Mouse (Mus musculus) liver, embryonic 12.5 days (tissue): Measurements from ENCODE around the gene Atf6. TPM values are rescaled to one million over a fixed set of nuclear protein-coding genes. Genes with fewer than 3 reads are reported as not detected.

Source experiments
- ATAC-seq: fragments of 200-750 bp; cut with Nextera tagmentation; 2 replicates; pipeline ENCODE4 v1.8.0; 2017; ENCODE audit warnings: moderate number of reproducible peaks, mild to moderate bottlenecking, moderate library complexity
- H3K27ac ChIP-seq: fragments of 300-500 bp; sonication (generic); 2 replicates; pipeline ENCODE4 v1.5.1; 2016; ENCODE audit warnings: mild to moderate bottlenecking
- H3K27me3 ChIP-seq: fragments of 300-500 bp; sonication (generic); replicated peaks from 2 replicates; pipeline ENCODE4 v1.6.1; 2016; ENCODE audit warnings: mild to moderate bottlenecking, moderate library complexity
- H3K36me3 ChIP-seq: fragments of 300-500 bp; sonication (generic); 2 replicates; pipeline ENCODE4 v1.6.1; 2016; ENCODE audit warnings: mild to moderate bottlenecking, moderate library complexity
- H3K4me1 ChIP-seq: fragments of 300-500 bp; sonication (generic); 2 replicates; pipeline ENCODE4 v1.6.1; 2016
- H3K4me2 ChIP-seq: fragments of 300-500 bp; sonication (generic); 2 replicates; pipeline ENCODE4 v1.6.1; 2016; ENCODE audit warnings: mild to moderate bottlenecking, moderate library complexity
- H3K4me3 ChIP-seq: fragments of 300-500 bp; sonication (generic); 2 replicates; pipeline ENCODE4 v1.5.1; 2016; ENCODE audit warnings: mild to moderate bottlenecking, moderate library complexity
- H3K9ac ChIP-seq: fragments of 300-500 bp; sonication (generic); 2 replicates; pipeline ENCODE4 v1.6.1; 2016; ENCODE audit warnings: mild to moderate bottlenecking, moderate library complexity
- H3K9me3 ChIP-seq: fragments of 300-500 bp; sonication (generic); replicated peaks from 2 replicates; pipeline ENCODE4 v1.6.1; 2016; ENCODE audit warnings: mild to moderate bottlenecking, moderate library complexity
- WGBS: fragments of 180-500 bp; shearing (Covaris S2); methylation state at CpG from one replicate; pipeline ENCODE4 v1.1.7; 2016; ENCODE audit not compliant: insufficient replicate concordance; 5-methylcytosine and 5-hydroxymethylcytosine counted together
- polyA plus RNA-seq: library from polyadenylated mRNA; unstranded; fragments of >200 nt; fragmentation: Nextera tagmentation; extraction: Ambion mirVana; gene quantifications from 2 replicates; pipeline ENCODE4 v1.2.1, GENCODE M21; 2016

Gene Atf6
- polyA plus RNA-seq, 1 experiment from 2014 or later: 9.6 TPM

DNA sequence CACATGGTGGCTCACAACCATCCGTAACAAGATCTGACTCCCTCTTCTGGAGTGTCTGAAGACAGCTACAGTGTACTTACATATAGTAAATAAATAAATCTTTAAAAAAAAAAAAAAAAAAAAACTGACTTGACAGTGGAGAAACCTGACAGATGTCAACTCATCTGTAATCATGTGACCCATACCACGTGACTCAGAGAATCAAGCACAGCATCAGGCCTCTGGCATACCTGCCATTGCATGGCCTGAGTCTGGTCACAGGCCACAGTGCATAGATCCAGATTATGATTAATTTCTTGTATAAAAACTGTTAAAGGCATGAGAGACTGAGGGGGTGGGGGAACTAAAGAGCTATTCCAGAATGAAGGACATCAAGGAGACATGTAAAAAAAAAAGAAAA is 8.7 kb downstream of the Atf6 start:
- Histone ChIP-seq H3K4me3 (no peak overlapping the region), H3K9me3 (no peaks in the 10 kb centered on the region), H3K36me3 (peaks cover 9% of the 10 kb centered on the region; the same call in 1 of the 2 replicates), H3K4me2 (no peak overlapping the region), H3K4me1 (peaks cover 94% of the 10 kb centered on the region), H3K9ac (no peak overlapping the region), H3K27me3 (no peaks in the 10 kb centered on the region), H3K27ac (no peak overlapping the region)
- WGBS: 88% methylated on average over 2 of the region's 2 CpGs
- ATAC-seq: no peak

DNA sequence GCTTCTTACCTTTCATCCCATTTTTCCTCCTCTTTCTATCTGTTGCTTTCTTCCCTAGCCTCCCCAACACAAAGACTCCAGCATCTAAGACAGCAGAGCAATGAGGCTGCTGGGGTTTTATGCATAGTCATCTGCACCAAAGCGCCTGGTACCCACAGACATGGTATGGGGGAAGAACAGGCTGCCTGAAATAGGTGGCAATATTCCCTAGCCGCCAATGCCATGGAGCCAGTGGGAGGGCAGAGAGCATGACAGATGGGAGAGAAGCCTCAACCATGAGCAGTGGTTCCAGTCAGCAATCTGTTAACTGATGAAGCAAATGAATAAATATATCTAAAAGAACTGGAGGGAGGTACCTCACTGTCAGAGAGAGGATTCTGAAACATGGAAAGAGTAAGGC is 10.2 kb downstream of the Atf6 start:
- peaks cover 19% of the 10 kb centered on the region for H3K36me3 ChIP-seq
- 68% methylated on average over 2 of the region's 2 CpGs for WGBS
- H3K4me2 ChIP-seq: no peak overlapping the region
- ATAC-seq: no peak
- H3K9ac ChIP-seq: no peak overlapping the region
- no peak overlapping the region for H3K4me3 ChIP-seq
- H3K9me3 ChIP-seq: no peaks in the 10 kb centered on the region
- H3K4me1 ChIP-seq: peaks cover 89% of the 10 kb centered on the region
- no peaks in the 10 kb centered on the region for H3K27me3 ChIP-seq
- peak overlapping the region; percentile 51; the same call in 1 of the 2 replicates for H3K27ac ChIP-seq

DNA sequence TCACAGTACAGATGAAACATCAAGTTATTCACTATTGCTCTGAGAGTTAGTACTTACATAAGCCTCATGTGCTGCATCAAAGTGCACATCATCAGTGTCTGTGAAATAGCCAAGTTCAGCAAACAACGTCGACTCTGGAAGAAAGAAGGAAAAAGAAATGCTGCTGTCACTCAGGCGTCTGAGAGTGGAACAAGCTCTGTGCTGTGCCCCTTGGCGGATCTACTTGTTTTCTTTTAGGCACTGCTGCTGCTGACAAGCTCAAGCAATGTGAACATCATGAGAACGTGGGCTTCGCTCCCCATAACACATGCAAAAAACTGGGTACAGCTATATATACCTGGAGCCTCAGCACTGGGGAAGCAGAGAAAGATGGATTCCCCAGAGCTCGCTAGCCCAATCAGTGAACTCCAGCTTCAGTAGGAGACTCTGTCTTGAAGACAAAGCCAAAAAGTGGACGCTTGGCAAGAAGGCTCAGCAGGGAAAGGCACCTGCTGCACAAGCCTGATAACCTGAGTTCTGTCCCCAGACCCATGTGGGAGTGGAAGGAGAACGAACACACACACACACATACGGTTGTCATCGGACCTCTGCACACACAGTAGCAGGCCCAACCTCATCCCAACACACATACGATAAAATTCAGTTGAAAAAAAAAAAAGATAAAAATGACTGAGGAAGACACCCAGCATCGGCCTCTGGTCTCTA is 12.4 kb downstream of the Atf6 start:
- ATAC-seq: peak; percentile 95

DNA sequence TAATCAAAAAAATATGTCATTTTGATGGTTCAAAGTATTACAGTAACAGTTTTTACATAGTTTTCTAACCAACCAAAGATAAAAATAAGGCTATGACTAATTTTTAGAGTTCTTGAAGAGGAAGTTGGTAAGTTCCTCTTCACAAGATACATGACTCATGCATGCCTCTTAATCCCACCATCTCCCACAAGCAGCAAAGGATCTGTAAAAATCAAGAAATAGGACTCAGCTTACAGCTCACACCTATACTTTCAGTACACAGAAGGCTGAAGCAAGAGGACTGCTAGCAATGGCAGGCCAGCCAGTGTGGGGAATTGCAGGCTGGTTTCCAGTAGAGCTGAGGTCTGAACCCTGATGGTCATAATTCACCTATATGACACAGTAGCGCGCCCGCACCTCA is 14.0 kb downstream of the Atf6 start:
- no peak for ATAC-seq
- Histone ChIP-seq H3K9me3 (no peaks in the 10 kb centered on the region), H3K4me3 (no peak overlapping the region), H3K27me3 (no peaks in the 10 kb centered on the region), H3K9ac (no peak overlapping the region), H3K27ac (peak overlapping the region; percentile 86), H3K4me2 (peak overlapping the region; percentile 53), H3K4me1 (peaks cover 85% of the 10 kb centered on the region), H3K36me3 (peaks cover 48% of the 10 kb centered on the region)
- WGBS: 82% methylated on average over 3 of the region's 3 CpGs

More for the DNA sequence above, 12.4 kb downstream of the Atf6 start:
- Histone ChIP-seq H3K9ac (peak overlapping the region; percentile 19; the same call in 1 of the 2 replicates), H3K27ac (peak overlapping the region; percentile 86), H3K9me3 (no peaks in the 10 kb centered on the region), H3K36me3 (peaks cover 35% of the 10 kb centered on the region), H3K4me3 (peak overlapping the region; percentile 22), H3K27me3 (no peaks in the 10 kb centered on the region), H3K4me2 (peak overlapping the region; percentile 53), H3K4me1 (peaks cover 88% of the 10 kb centered on the region)
- 45% methylated on average over 13 of the region's 13 CpGs for WGBS

DNA sequence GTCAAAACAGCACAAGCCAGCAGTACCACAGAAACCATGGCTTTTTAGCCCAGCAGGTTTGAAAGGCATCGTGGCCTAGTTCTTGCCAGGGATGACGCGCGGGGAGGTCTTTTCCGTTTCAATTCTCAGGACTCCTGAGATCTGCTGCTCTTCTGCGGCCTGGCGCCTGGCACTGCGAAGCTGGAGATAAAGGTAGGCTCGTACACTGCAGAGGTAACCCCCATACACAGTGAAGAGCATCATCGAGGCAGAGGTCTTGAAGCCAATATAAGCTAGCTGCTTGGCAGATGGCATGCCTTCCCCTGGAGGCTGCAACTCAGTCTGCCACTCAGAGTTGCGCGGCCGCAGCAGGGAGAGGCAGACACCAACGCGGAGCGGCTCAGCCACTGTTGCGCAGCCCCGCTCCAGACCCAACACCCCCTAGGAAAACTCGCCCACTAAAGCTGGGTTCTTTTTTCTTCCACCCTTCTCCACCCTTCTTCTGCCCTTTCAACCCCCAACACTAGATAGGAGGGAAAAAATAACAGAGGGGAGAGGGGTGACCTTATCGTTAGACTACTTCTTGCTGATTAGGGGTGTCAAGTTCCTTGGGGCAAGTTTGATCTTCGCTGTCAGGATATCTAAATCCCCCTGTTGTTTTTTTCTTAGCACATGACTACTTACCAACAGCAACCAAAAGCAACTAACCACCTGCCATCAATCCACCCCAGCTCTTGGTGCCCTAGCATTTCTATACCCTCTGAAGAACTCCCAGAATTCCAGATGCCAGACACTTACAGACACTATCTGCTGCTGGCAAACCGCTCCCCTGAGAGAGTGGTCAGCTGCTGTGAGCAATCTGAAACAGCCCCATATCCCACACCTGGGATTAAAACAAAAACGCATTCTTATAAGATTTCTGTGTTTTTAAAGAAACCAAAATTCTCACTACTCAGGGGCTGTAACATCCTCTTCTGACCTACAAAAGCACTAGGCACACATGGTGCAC is 16.6 kb downstream of the Atf6 start:
- peak; percentile 31 for ATAC-seq
- H3K4me3 ChIP-seq: no peak overlapping the region
- peaks cover 60% of the 10 kb centered on the region for H3K36me3 ChIP-seq
- WGBS: 67% methylated on average over 23 of the region's 23 CpGs
- H3K4me2 ChIP-seq: peak overlapping the region; percentile 40
- H3K9ac ChIP-seq: peak overlapping the region; percentile 31; the same call in 1 of the 2 replicates
- peak overlapping the region; percentile 74 for H3K27ac ChIP-seq
- peaks cover 77% of the 10 kb centered on the region for H3K4me1 ChIP-seq
- no peaks in the 10 kb centered on the region for H3K27me3 ChIP-seq
- no peaks in the 10 kb centered on the region for H3K9me3 ChIP-seq

DNA sequence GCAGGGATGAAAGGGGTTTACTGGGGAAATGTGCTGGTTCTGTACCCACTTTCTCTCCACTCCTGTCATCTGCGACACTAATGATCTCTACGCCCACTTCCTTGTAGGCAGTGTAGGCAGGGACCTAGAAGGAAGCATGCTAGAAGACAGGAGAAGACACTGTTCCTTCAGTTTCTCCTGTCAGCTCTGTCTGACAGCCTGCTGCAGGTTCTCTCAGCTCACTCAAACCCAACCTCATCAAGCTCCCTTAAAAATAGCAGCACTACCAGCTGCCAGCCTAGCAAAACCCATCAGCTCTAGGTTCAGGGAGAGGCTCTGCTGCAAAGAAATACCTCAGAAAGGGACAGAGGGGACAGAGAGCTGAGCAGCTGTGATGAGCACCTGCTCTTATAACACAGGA is 17.6 kb downstream of the Atf6 start:
- Histone ChIP-seq H3K9ac (no peak overlapping the region), H3K4me2 (no peak overlapping the region), H3K27me3 (no peaks in the 10 kb centered on the region), H3K36me3 (peaks cover 59% of the 10 kb centered on the region), H3K27ac (no peak overlapping the region), H3K9me3 (no peaks in the 10 kb centered on the region), H3K4me3 (no peak overlapping the region), H3K4me1 (peaks cover 77% of the 10 kb centered on the region)
- WGBS: 80% methylated on average over 2 of the region's 2 CpGs
- no peak for ATAC-seq

DNA sequence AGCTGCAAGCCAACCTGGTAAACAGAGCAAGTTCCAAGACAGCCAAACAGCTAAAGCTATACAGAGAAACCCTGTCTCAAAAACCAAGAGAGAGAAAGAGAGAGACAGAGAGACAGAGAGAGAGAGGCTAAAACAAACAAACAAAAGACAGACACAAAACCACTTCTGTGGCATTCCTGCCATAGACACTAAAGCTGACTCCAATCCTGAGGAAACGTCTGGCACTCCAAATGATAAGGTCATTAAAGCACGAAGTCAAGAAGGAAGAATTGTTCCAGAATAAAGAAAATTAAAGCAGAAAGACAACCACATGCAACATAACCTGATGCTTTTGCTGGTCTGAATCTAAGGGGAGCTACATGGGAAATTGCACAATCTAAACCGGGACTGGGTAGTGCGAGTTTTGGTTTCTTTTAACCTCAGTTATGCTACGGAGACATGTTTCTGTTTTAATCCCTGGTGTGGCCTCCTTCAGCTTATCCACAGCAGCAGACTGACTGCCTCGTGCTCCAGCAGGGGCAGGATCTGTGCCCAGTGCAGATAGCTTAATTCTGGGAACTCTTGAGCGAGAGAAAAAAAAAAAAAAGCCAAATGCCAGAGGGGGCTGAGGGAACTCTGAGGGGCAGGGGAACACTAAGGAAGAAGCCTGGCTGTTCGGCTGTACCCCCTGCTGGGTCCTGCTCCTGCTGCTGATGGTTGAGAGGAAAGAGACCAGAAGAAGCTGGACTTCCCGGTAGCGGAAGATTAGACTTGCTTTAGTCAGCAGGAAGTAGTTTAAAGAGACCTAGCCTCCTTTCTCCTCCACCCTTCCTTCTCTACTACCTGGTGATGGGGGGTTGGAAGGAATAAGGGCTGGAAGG is 21.9 kb downstream of the Atf6 start:
- H3K4me2 ChIP-seq: peak overlapping the region; percentile 68
- no peaks in the 10 kb centered on the region for H3K9me3 ChIP-seq
- peak; percentile 96 for ATAC-seq
- peak overlapping the region; percentile 64 for H3K9ac ChIP-seq
- H3K36me3 ChIP-seq: peaks cover 55% of the 10 kb centered on the region
- WGBS: 12% methylated on average over 10 of the region's 10 CpGs
- H3K27ac ChIP-seq: peak overlapping the region; percentile 95
- peaks cover 51% of the 10 kb centered on the region for H3K4me1 ChIP-seq
- H3K4me3 ChIP-seq: peak overlapping the region; percentile 40
- H3K27me3 ChIP-seq: no peaks in the 10 kb centered on the region

DNA sequence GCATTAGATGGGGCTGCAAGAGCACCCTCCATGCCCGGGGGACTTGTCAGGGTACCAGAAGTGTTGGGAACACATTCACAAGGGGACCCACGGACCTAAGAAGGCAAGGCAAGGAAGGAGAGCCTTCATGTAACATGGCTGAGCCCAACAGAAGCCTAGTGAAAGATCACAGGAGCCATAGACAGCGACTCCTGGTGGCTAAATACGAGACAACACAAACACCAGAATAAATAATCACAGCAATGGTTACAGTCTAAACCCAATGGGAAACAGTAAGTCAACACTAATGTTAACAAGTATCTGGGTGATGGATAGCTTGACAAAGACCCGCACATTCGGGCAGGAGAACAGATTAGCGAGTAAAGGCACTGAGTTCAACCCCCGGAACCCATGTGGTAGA is 23.2 kb downstream of the Atf6 start:
- no peaks in the 10 kb centered on the region for H3K27me3 ChIP-seq
- peaks cover 51% of the 10 kb centered on the region for H3K36me3 ChIP-seq
- H3K9ac ChIP-seq: no peak overlapping the region
- no peak overlapping the region for H3K27ac ChIP-seq
- H3K4me2 ChIP-seq: no peak overlapping the region
- ATAC-seq: no peak
- peaks cover 38% of the 10 kb centered on the region for H3K4me1 ChIP-seq
- H3K9me3 ChIP-seq: no peaks in the 10 kb centered on the region
- WGBS: 54% methylated on average over 8 of the region's 8 CpGs
- no peak overlapping the region for H3K4me3 ChIP-seq

DNA sequence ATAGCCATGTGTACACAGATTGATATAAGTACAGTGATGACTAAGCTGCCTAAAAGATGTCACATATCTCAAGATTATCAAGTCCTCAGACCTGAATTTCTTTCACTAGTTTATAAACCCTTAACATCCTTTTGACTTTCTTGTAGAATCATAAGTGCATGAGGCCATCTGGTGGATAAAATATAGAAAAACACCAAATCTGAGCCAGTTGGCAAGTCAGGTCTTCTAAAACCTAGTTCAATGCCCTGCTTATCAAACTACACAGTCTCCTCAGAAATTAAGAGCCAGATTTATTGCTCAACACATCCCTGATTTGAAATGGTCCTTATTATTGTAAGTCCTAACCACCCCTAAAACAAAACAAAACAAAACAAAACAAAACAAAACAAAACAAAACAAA is 27.9 kb downstream of the Atf6 start:
- H3K27me3 ChIP-seq: no peaks in the 10 kb centered on the region
- no peak overlapping the region for H3K9ac ChIP-seq

DNA sequence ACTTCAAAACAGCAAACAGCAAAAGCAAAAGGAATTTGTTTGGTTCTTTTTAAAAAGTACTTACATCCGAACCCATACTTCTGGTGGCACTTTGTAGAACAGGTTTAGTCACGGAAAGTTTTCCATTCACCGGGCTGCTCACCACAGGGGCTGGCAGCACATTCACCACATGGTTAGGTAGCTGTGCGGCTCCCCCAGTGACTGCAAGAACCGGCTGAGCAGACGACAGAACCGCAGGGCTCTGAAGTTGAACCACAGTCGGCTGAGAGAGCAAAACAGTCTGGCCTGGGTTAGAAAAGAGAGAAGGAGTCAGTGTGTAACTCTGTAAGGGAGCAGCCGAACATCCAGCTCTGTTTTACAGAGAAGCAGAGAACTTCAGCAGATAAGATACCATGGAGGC is 32.8 kb downstream of the Atf6 start:
- H3K4me1 ChIP-seq: 0 out of 2 replicates have a peak, but pooled peaks cover 3% of the 10 kb centered on the region
- peaks cover 65% of the 10 kb centered on the region for H3K36me3 ChIP-seq
- no peaks in the 10 kb centered on the region for H3K27me3 ChIP-seq
- no peak overlapping the region for H3K9ac ChIP-seq
- no peak for ATAC-seq
- no peaks in the 10 kb centered on the region for H3K9me3 ChIP-seq
- H3K4me2 ChIP-seq: no peak overlapping the region
- H3K4me3 ChIP-seq: no peak overlapping the region
- WGBS: 78% methylated on average over 9 of the region's 9 CpGs
- no peak overlapping the region for H3K27ac ChIP-seq

More for the DNA sequence above, 27.9 kb downstream of the Atf6 start:
- Histone ChIP-seq H3K36me3 (peaks cover 59% of the 10 kb centered on the region), H3K4me3 (no peak overlapping the region), H3K9me3 (no peaks in the 10 kb centered on the region), H3K27ac (no peak overlapping the region), H3K4me2 (no peak overlapping the region), H3K4me1 (peaks cover 5% of the 10 kb centered on the region)
- no peak for ATAC-seq

DNA sequence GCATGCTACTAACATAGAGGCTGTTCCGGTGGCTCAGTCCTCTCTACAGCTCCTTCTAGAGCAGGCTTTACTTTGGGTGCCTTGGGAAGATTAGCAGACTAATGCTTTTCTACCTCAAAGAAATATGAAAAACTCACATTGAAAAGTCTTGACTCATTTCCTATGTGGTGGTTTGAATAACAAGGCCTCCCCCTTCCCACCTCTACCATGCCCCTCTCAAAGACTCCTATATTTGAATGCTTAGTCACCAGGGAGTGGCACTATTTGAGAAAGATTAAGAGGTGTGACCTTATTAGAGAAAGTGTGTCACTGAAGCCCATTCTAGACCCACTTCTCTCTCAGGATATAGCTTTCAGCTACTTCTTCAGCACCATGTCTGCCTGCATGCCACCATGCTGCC is 37.8 kb downstream of the Atf6 start:
- Histone ChIP-seq H3K9me3 (no peaks in the 10 kb centered on the region), H3K4me2 (no peak overlapping the region), H3K4me1 (0 out of 2 replicates have a peak, but pooled peaks cover 4% of the 10 kb centered on the region), H3K27me3 (no peaks in the 10 kb centered on the region), H3K4me3 (no peak overlapping the region), H3K27ac (no peak overlapping the region), H3K36me3 (peaks cover 56% of the 10 kb centered on the region), H3K9ac (no peak overlapping the region)
- 95% methylated on average over 1 of the region's 1 CpGs for WGBS
- no peak for ATAC-seq
